Mouse (Mus musculus) kidney, adult 2 months (tissue): ENCODE measurements around the gene Ube2b. TPM values are rescaled to one million over a fixed set of nuclear protein-coding genes. Genes with fewer than 3 reads are reported as not detected.

Experiments used
- DNase-seq: peaks from one replicate; pipeline ENCODE4 v3.0.0; 2021
- H3K27ac ChIP-seq: fragments of 200-500 bp; 2 replicates; pipeline ENCODE4 v1.5.1; 2012; ENCODE audit warnings: low read depth, low read length, control low read depth, inconsistent platforms; ENCODE audit not compliant: insufficient read depth
- H3K27me3 ChIP-seq: fragments of 200-500 bp; replicated peaks from 2 replicates; pipeline ENCODE4 v1.6.1; 2012; ENCODE audit warnings: mild to moderate bottlenecking, moderate library complexity, low read length, inconsistent platforms; ENCODE audit not compliant: control insufficient read depth, insufficient read depth
- H3K36me3 ChIP-seq: fragments of 200-500 bp; 2 replicates; pipeline ENCODE4 v1.6.1; 2012; ENCODE audit warnings: mild to moderate bottlenecking, moderate library complexity, low read length, inconsistent platforms; ENCODE audit not compliant: control insufficient read depth, insufficient read depth
- H3K4me1 ChIP-seq: fragments of 200-500 bp; 2 replicates; pipeline ENCODE4 v1.6.1; 2011; ENCODE audit warnings: low read length; ENCODE audit not compliant: control insufficient read depth, insufficient read depth
- H3K4me3 ChIP-seq: fragments of 200-500 bp; 2 replicates; pipeline ENCODE4 v1.5.1; 2011; ENCODE audit warnings: mild to moderate bottlenecking, low read depth, low read length, control low read depth; ENCODE audit not compliant: insufficient read depth
- CTCF ChIP-seq: fragments of 200-500 bp; conservative IDR thresholded peaks from 2 replicates; pipeline ENCODE4 v1.5.1; 2011; ENCODE audit warnings: low read depth, mild to moderate bottlenecking, control low read depth, low read length, moderate library complexity, mixed read lengths; ENCODE audit not compliant: insufficient read depth, insufficient read length
- POLR2A ChIP-seq: fragments of 200-500 bp; IDR thresholded peaks from one replicate; pipeline ENCODE4 v1.6.1; 2011; ENCODE audit warnings: low read depth, low read length, control low read depth
- WGBS: fragments of 180-500 bp; shearing (Covaris S2); methylation state at CpG from one replicate; pipeline ENCODE4 v1.1.7; 2018; 5-methylcytosine and 5-hydroxymethylcytosine counted together
- polyA plus RNA-seq: library from polyadenylated mRNA; depleted of rRNA; stranded (reverse); fragments of >200 nt; gene quantifications from 2 replicates; pipeline ENCODE4 v1.2.3, GENCODE M21; 2012

The Ube2b gene
- polyA plus RNA-seq, 1 experiment: 70.9 TPM

- H3K36me3 ChIP-seq: no peaks in the 10 kb centered on the region
- TF ChIP-seq CTCF (no peak), POLR2A (no peak)
- H3K27me3 ChIP-seq: no peaks in the 10 kb centered on the region
- 89% methylated on average over 3 of the region's 3 CpGs for WGBS
- H3K4me1 ChIP-seq: peaks cover 4% of the 10 kb centered on the region; the same call in 1 of the 2 replicates
- no peak for DNase-seq
- H3K4me3 ChIP-seq: no peak overlapping the region
- no peak overlapping the region for H3K27ac ChIP-seq
Measured at GRCm38 (mm10) chr11:51944239-51944638, 56.3 kb downstream of the Ube2b start.

- Histone ChIP-seq H3K4me1 (peaks cover 12% of the 10 kb centered on the region), H3K27ac (no peak overlapping the region), H3K4me3 (no peak overlapping the region), H3K27me3 (no peaks in the 10 kb centered on the region), H3K36me3 (no peaks in the 10 kb centered on the region)
- TF ChIP-seq CTCF (no peak), POLR2A (no peak)
- 65% methylated on average over 6 of the region's 6 CpGs for WGBS
- no peak for DNase-seq
Measured at GRCm38 (mm10) chr11:51943500-51943841, 57.1 kb downstream of the Ube2b start.

GRCm38 (mm10) chr11:51942602-51943499 is 57.7 kb downstream of the Ube2b start:
- TF ChIP-seq CTCF (no peak), POLR2A (no peak)
- DNase-seq: no peak
- 72% methylated on average over 15 of the region's 15 CpGs for WGBS
- no peak overlapping the region for H3K4me3 ChIP-seq
- H3K4me1 ChIP-seq: peaks cover 12% of the 10 kb centered on the region
- H3K27me3 ChIP-seq: no peaks in the 10 kb centered on the region
- no peak overlapping the region for H3K27ac ChIP-seq
- H3K36me3 ChIP-seq: no peaks in the 10 kb centered on the region

- H3K4me3 ChIP-seq: no peak overlapping the region
- TF ChIP-seq CTCF (no peak), POLR2A (no peak)
- H3K36me3 ChIP-seq: no peaks in the 10 kb centered on the region
- H3K4me1 ChIP-seq: peaks cover 16% of the 10 kb centered on the region
- H3K27ac ChIP-seq: no peak overlapping the region
- H3K27me3 ChIP-seq: no peaks in the 10 kb centered on the region
- 48% methylated on average over 13 of the region's 13 CpGs for WGBS
- peak; percentile 59 for DNase-seq
Measured at GRCm38 (mm10) chr11:51940511-51940955, 60.0 kb downstream of the Ube2b start.

GRCm38 (mm10) chr11:51939590-51939955 is 61.0 kb downstream of the Ube2b start:
- H3K36me3 ChIP-seq: no peaks in the 10 kb centered on the region
- DNase-seq: no peak
- H3K4me1 ChIP-seq: peaks cover 16% of the 10 kb centered on the region
- H3K4me3 ChIP-seq: no peak overlapping the region
- H3K27me3 ChIP-seq: no peaks in the 10 kb centered on the region
- 57% methylated on average over 8 of the region's 8 CpGs for WGBS
- H3K27ac ChIP-seq: no peak overlapping the region
- TF ChIP-seq CTCF (no peak), POLR2A (no peak)

- Histone ChIP-seq H3K4me3 (no peak overlapping the region), H3K36me3 (no peaks in the 10 kb centered on the region), H3K27me3 (no peaks in the 10 kb centered on the region), H3K27ac (no peak overlapping the region), H3K4me1 (peaks cover 16% of the 10 kb centered on the region)
- DNase-seq: no peak
- no peak for TF ChIP-seq POLR2A
- no peak for TF ChIP-seq CTCF
- 70% methylated on average over 12 of the region's 12 CpGs for WGBS
Measured at GRCm38 (mm10) chr11:51938817-51939589, 61.6 kb downstream of the Ube2b start.

GRCm38 (mm10) chr11:51937361-51937781 is 63.2 kb downstream of the Ube2b start:
- TF ChIP-seq CTCF (no peak), POLR2A (no peak)
- 52% methylated on average over 6 of the region's 6 CpGs for WGBS
- H3K27me3 ChIP-seq: no peaks in the 10 kb centered on the region
- H3K4me1 ChIP-seq: peaks cover 16% of the 10 kb centered on the region
- H3K27ac ChIP-seq: no peak overlapping the region
- peak; percentile 75 for DNase-seq
- no peaks in the 10 kb centered on the region for H3K36me3 ChIP-seq
- no peak overlapping the region for H3K4me3 ChIP-seq
